Mouse (Mus musculus) bone marrow, adult 2 months (tissue): ENCODE results near the gene Plgrkt.

Experiments used
- CTCF ChIP-seq: fragments of 200-500 bp; IDR thresholded peaks from 2 replicates; pipeline ENCODE4 v1.5.1; 2011; ENCODE audit warnings: low read length, control low read depth; ENCODE audit not compliant: control insufficient read depth, insufficient read depth
- POLR2A ChIP-seq: fragments of 200-500 bp; IDR thresholded peaks from 2 replicates; pipeline ENCODE4 v1.6.1; 2011; ENCODE audit warnings: low read depth, mild to moderate bottlenecking, control low read depth, low read length, borderline replicate concordance; ENCODE audit not compliant: control insufficient read depth

- TF ChIP-seq CTCF (no peak), POLR2A (no peak)
Observed at GRCm38 (mm10) chr19:29376382-29376781, 9.2 kb upstream of the Plgrkt start.
